Mouse (Mus musculus) ES-E14 (cell line): Measurements from ENCODE around the gene Tprkb. TPM values are rescaled to one million over a fixed set of nuclear protein-coding genes. Genes with fewer than 3 reads are reported as not detected.

Experiments
- DNase-seq: peaks from one replicate; pipeline ENCODE4 v3.0.0-alpha.2; 2013; ENCODE audit warnings: low read depth, low spot score
- H3K27ac ChIP-seq: 2 replicates; pipeline ENCODE4 v1.5.1; 2012; ENCODE audit warnings: low read depth, mild to moderate bottlenecking, low read length, moderate library complexity, mixed read lengths; ENCODE audit not compliant: poor library complexity, insufficient read depth, severe bottlenecking
- H3K36me3 ChIP-seq: 2 replicates; pipeline ENCODE4 v1.6.1; 2012; ENCODE audit warnings: mild to moderate bottlenecking, low read length, moderate library complexity, mixed read lengths; ENCODE audit not compliant: control insufficient read depth, poor library complexity, insufficient read depth, severe bottlenecking
- H3K4me1 ChIP-seq, 2 experiments: fragments of 150-350 bp in 1 of 2; sonication (generic) in 1 of 2; 2 replicates each; pipeline ENCODE4 v1.6.1; 2012; ENCODE audit warnings: low read length in 2 of 2, mild to moderate bottlenecking in 1 of 2, mixed read lengths in 1 of 2; ENCODE audit not compliant: control insufficient read depth in 2 of 2, insufficient read depth in 2 of 2, poor library complexity in 1 of 2
- H3K4me3 ChIP-seq, 2 experiments: fragments of 150-350 bp in 1 of 2; sonication (generic) in 1 of 2; 2 replicates each; pipeline ENCODE4 v1.5.1; 2012; ENCODE audit warnings: low read length in 2 of 2, low read depth in 1 of 2, mild to moderate bottlenecking in 1 of 2, mixed read lengths in 1 of 2; ENCODE audit not compliant: insufficient read depth in 1 of 2, poor library complexity in 1 of 2, severe bottlenecking in 1 of 2
- H3K9ac ChIP-seq: 2 replicates; pipeline ENCODE4 v1.6.1; 2012; ENCODE audit warnings: low read depth, mild to moderate bottlenecking, low read length, mixed read lengths; ENCODE audit not compliant: poor library complexity, insufficient read depth, severe bottlenecking
- H3K9me3 ChIP-seq: fragments of 150-350 bp; sonication (generic); 2 replicates; pipeline ENCODE4 v1.6.1; 2012; ENCODE audit warnings: low read depth, mild to moderate bottlenecking, low read length; ENCODE audit not compliant: control insufficient read depth, insufficient read depth
- CHD2 ChIP-seq: IDR thresholded peaks from 2 replicates; pipeline ENCODE4 v1.6.1; 2014; ENCODE audit warnings: mild to moderate bottlenecking, low read depth, low read length, inconsistent platforms
- HCFC1 ChIP-seq: IDR thresholded peaks from 2 replicates; pipeline ENCODE4 v1.6.1; 2012; ENCODE audit warnings: low read length, inconsistent platforms, borderline replicate concordance; ENCODE audit not compliant: insufficient read depth
- MAFK ChIP-seq: IDR thresholded peaks from 2 replicates; pipeline ENCODE4 v1.6.1; 2014; ENCODE audit warnings: mild to moderate bottlenecking, low read depth, low read length, inconsistent platforms; ENCODE audit not compliant: insufficient read depth
- ZC3H11A ChIP-seq: IDR thresholded peaks from 2 replicates; pipeline ENCODE4 v1.6.1; 2012; ENCODE audit warnings: low read depth, mild to moderate bottlenecking, inconsistent platforms, low read length, borderline replicate concordance
- ZNF384 ChIP-seq: IDR thresholded peaks from 2 replicates; pipeline ENCODE4 v1.6.1; 2012; ENCODE audit warnings: low read depth, low read length, inconsistent platforms
- in situ Hi-C, 2 experiments: fragments of 600-800 bp; cut with MboI; formaldehyde crosslinking; loops; one replicate each; pipeline ENCODE4 v1.15.1; 2025; ENCODE audit warnings: low sequenced_read_pairs in 2 of 2, inconsistent platforms in 1 of 2; ENCODE audit not compliant: unreplicated experiment in 2 of 2
- total RNA-seq: library from RNA; depleted of rRNA; stranded (reverse); fragments of 300-350 nt; gene quantifications from 2 replicates; pipeline ENCODE4 v1.2.3, GENCODE M21; 2012

Tprkb gene
- total RNA-seq, 1 experiment, result 25.3 TPM

GRCm38 (mm10) chr6:85919401-85919800, 7.7 kb downstream of the Tprkb start:
- DNase-seq, result no peak
- Histone ChIP-seq H3K4me1 (0 out of 4 replicates have a peak, but pooled peaks cover 0 to 2% of the 10 kb centered on the region in 2 experiments), H3K36me3 (peaks cover 2% of the 10 kb centered on the region), H3K27ac (no peak overlapping the region), H3K9ac (no peak overlapping the region), H3K4me3 (no peak overlapping the region), H3K9me3 (no peaks in the 10 kb centered on the region)
- in situ Hi-C loops, result no loop called here
- TF ChIP-seq HCFC1 (no peak), ZNF384 (no peak), MAFK (no peak), CHD2 (no peak), ZC3H11A (no peak)

GRCm38 (mm10) chr6:85923643-85924042, 12.0 kb downstream of the Tprkb start:
- no peak for DNase-seq
- H3K9ac ChIP-seq, result no peak overlapping the region
- H3K9me3 ChIP-seq, result no peaks in the 10 kb centered on the region
- TF ChIP-seq ZNF384 (no peak), CHD2 (no peak), ZC3H11A (no peak), HCFC1 (no peak), MAFK (no peak)
- no peak overlapping the region for H3K27ac ChIP-seq
- no peaks in the 10 kb centered on the region for H3K4me1 ChIP-seq
- H3K36me3 ChIP-seq, result peaks cover 13% of the 10 kb centered on the region
- no peak overlapping the region for H3K4me3 ChIP-seq
- in situ Hi-C loops, result no loop called here

- Histone ChIP-seq H3K27ac (no peak overlapping the region), H3K9me3 (no peaks in the 10 kb centered on the region), H3K4me3 (no peak overlapping the region), H3K9ac (no peak overlapping the region), H3K4me1 (no peaks in the 10 kb centered on the region), H3K36me3 (peaks cover 18% of the 10 kb centered on the region)
- no peak for DNase-seq
- in situ Hi-C loops, result no loop called here
- TF ChIP-seq ZNF384, result no peak
- TF ChIP-seq MAFK, result no peak
- no peak for TF ChIP-seq HCFC1
- TF ChIP-seq CHD2, result no peak
- TF ChIP-seq ZC3H11A, result no peak
Measured at GRCm38 (mm10) chr6:85926709-85927108, 15.0 kb downstream of the Tprkb start.

- TF ChIP-seq ZNF384 (no peak), HCFC1 (no peak), CHD2 (no peak), MAFK (no peak), ZC3H11A (no peak)
- Histone ChIP-seq H3K9me3 (no peaks in the 10 kb centered on the region), H3K9ac (no peak overlapping the region), H3K27ac (no peak overlapping the region), H3K36me3 (peaks cover 16% of the 10 kb centered on the region), H3K4me3 (no peak overlapping the region), H3K4me1 (no peaks in the 10 kb centered on the region)
- in situ Hi-C loops, result no loop called here
- no peak for DNase-seq
Measured at GRCm38 (mm10) chr6:85927476-85928464, 16.1 kb downstream of the Tprkb start.
